Comparison of ENCODE assay signal across 9 mouse cellular contexts in the genomic region with DNA sequence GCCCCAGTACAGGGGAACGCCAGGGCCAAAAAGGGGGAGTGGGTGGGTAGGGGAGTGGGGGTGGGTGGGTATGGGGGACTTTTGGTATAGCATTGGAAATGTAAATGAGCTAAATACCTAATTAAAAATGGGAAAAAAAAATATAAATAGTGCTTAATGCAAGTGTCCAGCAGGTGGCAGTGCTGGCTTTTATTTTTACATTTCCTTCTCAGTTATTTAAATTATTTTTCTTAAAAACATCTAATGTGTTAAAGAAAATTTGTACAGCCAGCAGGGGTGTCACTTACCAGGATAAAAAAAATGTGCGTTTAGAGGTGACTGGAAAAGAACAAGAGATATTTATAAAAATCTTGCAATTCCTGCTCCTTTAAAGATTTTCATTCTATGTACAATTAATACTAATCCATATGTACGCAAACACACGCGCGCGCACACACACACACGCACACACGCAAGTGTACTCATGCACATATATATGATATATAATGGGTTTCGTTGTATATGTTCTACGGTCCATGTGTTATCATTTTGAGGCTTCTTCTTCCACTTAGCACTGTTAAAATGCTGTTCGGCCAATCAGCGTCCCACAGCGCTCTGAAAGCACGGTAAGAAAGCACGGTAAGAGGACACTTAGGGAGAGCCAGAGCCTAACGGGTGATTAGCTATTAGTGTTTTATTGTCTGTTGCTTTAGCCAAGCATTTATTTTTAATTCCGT.
DNase-seq lines count a peak whose midpoint lies in the region; ATAC-seq and TF ChIP-seq lines count a peak whose summit lies in the region.
"Had no signal": no experiment of that assay in that cellular context is flagged by ENCODE, and none has a peak within 500 bp of the region (broad histone marks: within the 10 kb centered on the region; RNA-seq: fewer than 3 reads in every experiment).

No protein-coding gene starts in this region.

- TF ChIP-seq CTCF in lung, embryonic 14.5 days (IDR thresholded peaks at IDR 0.05; ENCODE audit: low read depth), result peak; percentile 43

- 0 out of 2 replicates have a peak overlapping the region, but pooled peaks have one; percentile 15 for H3K4me2 ChIP-seq in lung, embryonic 14.5 days
- H3K4me2 ChIP-seq in midbrain, embryonic 15.5 days, result no peak overlapping the region
- H3K4me2 ChIP-seq: limb, embryonic 13.5 days had no signal

- ATAC-seq in lung, embryonic 14.5 days (ENCODE audit: insufficient read depth), result no peak
- peak; percentile 54 for ATAC-seq in midbrain, embryonic 15.5 days (replicated peaks)
- ATAC-seq in monocyte, adult 5-6 weeks (replicated peaks; ENCODE audit: insufficient number of reproducible peaks, low FRiP score, low TSS enrichment, poor library complexity, severe bottlenecking), result no peak

- no peaks in the 10 kb centered on the region for H3K9me3 ChIP-seq in lung, embryonic 14.5 days (ENCODE audit: low read depth, low read length)
- H3K9me3 ChIP-seq in midbrain, embryonic 15.5 days, result no peaks in the 10 kb centered on the region
- H3K9me3 ChIP-seq: limb, embryonic 13.5 days had no signal

- H3K27ac ChIP-seq in lung, embryonic 14.5 days (ENCODE audit: low read depth), result no peak overlapping the region
- H3K27ac ChIP-seq in midbrain, embryonic 15.5 days, result no peak overlapping the region
- H3K27ac ChIP-seq: limb, embryonic 13.5 days had no signal

- 64% methylated on average over 18 of the region's 18 CpGs for WGBS in lung, embryonic 14.5 days
- 65% methylated on average over 18 of the region's 18 CpGs for WGBS in midbrain, embryonic 15.5 days

- no peak overlapping the region; the same call in 1 of the 2 replicates for H3K9ac ChIP-seq in lung, embryonic 14.5 days
- no peak overlapping the region for H3K9ac ChIP-seq in midbrain, embryonic 15.5 days
- H3K9ac ChIP-seq: limb, embryonic 13.5 days had no signal

- no peaks in the 10 kb centered on the region for H3K36me3 ChIP-seq in lung, embryonic 14.5 days (ENCODE audit: insufficient read depth)
- H3K36me3 ChIP-seq in midbrain, embryonic 15.5 days (replicated peaks), result no peaks in the 10 kb centered on the region
- H3K36me3 ChIP-seq: limb, embryonic 13.5 days had no signal

- no peaks in the 10 kb centered on the region for H3K27me3 ChIP-seq in lung, embryonic 14.5 days (ENCODE audit: insufficient read depth, low read length)
- H3K27me3 ChIP-seq in midbrain, embryonic 15.5 days (replicated peaks), result no peaks in the 10 kb centered on the region
- H3K27me3 ChIP-seq: limb, embryonic 13.5 days had no signal

- no peaks in the 10 kb centered on the region for H3K4me1 ChIP-seq in lung, embryonic 14.5 days (ENCODE audit: insufficient read depth)
- H3K4me1 ChIP-seq in midbrain, embryonic 15.5 days, result no peaks in the 10 kb centered on the region; the same call in 1 of the 2 replicates
- H3K4me1 ChIP-seq: limb, embryonic 13.5 days had no signal

- H3K4me3 ChIP-seq in lung, embryonic 14.5 days (ENCODE audit: low read depth, low read length), result no peak overlapping the region
- H3K4me3 ChIP-seq in midbrain, embryonic 15.5 days, result no peak overlapping the region
- H3K4me3 ChIP-seq: limb, embryonic 13.5 days had no signal

- DNase-seq in gastrocnemius, postnatal 10 days, result peak; percentile 6
- no peak for DNase-seq in gastrocnemius, adult 18-20 months (ENCODE audit: low spot score)
- peak; percentile 76 for DNase-seq in lung, embryonic 14.5 days
- DNase-seq in lung, postnatal 25 days (ENCODE audit: low spot score), result no peak
- peak; percentile 5 for DNase-seq in c-Kit-positive CD71-positive TER-119-negative erythroid progenitor cells, embryonic 14.5 days (ENCODE audit: low read depth)
- DNase-seq in gastrocnemius, postnatal 25 days, result no peak

Comparison
In these comparisons a context has a peak if more than half of its experiments do, and no peak if none do; other contexts are left out.
1. DNase-seq: peak in gastrocnemius, postnatal 10 days (single experiment), lung, embryonic 14.5 days (single experiment) and c-Kit-positive CD71-positive TER-119-negative erythroid progenitor cells, embryonic 14.5 days (single experiment); none in gastrocnemius, adult 18-20 months (single experiment), lung, postnatal 25 days (single experiment) and gastrocnemius, postnatal 25 days (single experiment).